Mouse (Mus musculus) spleen, postnatal 14 days (tissue): Measurements from ENCODE around the gene Dusp12.

Source experiments
- DNase-seq, 2 experiments: peaks; one replicate each; pipeline ENCODE4 v3.0.0; 2021 to 2022; ENCODE audit warnings: low spot score in 2 of 2

Dusp12 gene

GRCm38 (mm10) chr1:170862435-170862717, 23.0 kb downstream of the Dusp12 start:
- no peak for DNase-seq

- DNase-seq: no peak
Measured at GRCm38 (mm10) chr1:170861671-170862434, 23.5 kb downstream of the Dusp12 start.

- no peak for DNase-seq
Measured at GRCm38 (mm10) chr1:170858872-170859271, 26.5 kb downstream of the Dusp12 start.

- DNase-seq: no peak
Measured at GRCm38 (mm10) chr1:170857369-170857768, 28.0 kb downstream of the Dusp12 start.

GRCm38 (mm10) chr1:170855056-170855760, 30.1 kb downstream of the Dusp12 start:
- no peak for DNase-seq

GRCm38 (mm10) chr1:170853604-170854003, 31.7 kb downstream of the Dusp12 start:
- no peak for DNase-seq

- no peak for DNase-seq
Measured at GRCm38 (mm10) chr1:170850637-170851624, 34.4 kb downstream of the Dusp12 start.

GRCm38 (mm10) chr1:170850007-170850406, 35.3 kb downstream of the Dusp12 start:
- no peak for DNase-seq

- no peak for DNase-seq
Measured at GRCm38 (mm10) chr1:170845448-170846307, 39.7 kb downstream of the Dusp12 start.

- no peak for DNase-seq
Measured at GRCm38 (mm10) chr1:170844380-170844779, 41.0 kb downstream of the Dusp12 start.

GRCm38 (mm10) chr1:170839685-170840084, 45.7 kb downstream of the Dusp12 start:
- no peak for DNase-seq

GRCm38 (mm10) chr1:170834756-170835155, 50.6 kb downstream of the Dusp12 start:
- no peak for DNase-seq

GRCm38 (mm10) chr1:170829781-170830180, 55.6 kb downstream of the Dusp12 start:
- no peak for DNase-seq

- no peak for DNase-seq
Measured at GRCm38 (mm10) chr1:170829344-170829743, 56.0 kb downstream of the Dusp12 start.
